Mouse (Mus musculus) layer of hippocampus, adult 9-10 months (tissue): ENCODE measurements around the gene Rtraf.

Experiments
- DNase-seq: peaks from one replicate; pipeline ENCODE4 v3.0.0; 2022; ENCODE audit warnings: low spot score

Gene Rtraf

DNA sequence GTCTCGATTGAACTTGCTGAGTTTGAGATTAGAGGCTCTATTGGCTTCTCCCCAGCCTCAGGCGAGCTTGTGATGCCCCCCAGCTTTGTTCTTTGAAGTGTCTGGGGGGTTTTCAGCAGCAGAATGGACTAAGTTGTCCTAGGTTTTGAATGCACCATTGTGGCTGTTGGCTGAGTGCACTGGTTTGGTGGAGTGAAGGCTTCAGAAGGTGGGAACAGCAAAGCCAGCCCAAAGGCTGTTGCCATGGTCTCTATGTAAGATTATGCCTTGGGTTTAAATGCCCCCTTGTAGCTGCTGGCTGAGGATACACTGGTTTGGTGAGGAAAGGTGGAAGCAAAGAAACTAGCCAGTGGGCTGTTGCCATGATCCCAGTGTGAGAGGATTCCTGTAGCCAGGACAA lies 23.1 kb downstream of the Rtraf start:
- no peak for DNase-seq

GRCm38 (mm10) chr14:19796541-19797304 lies 26.9 kb downstream of the Rtraf start:
- DNase-seq, result no peak

GRCm38 (mm10) chr14:19794881-19795280 lies 28.7 kb downstream of the Rtraf start:
- no peak for DNase-seq

- no peak for DNase-seq
These were observed 35.2 kb downstream of the Rtraf start for GRCm38 (mm10) chr14:19788443-19788842.

GRCm38 (mm10) chr14:19785797-19786588 lies 37.6 kb downstream of the Rtraf start:
- no peak for DNase-seq

GRCm38 (mm10) chr14:19777945-19778344 lies 45.7 kb downstream of the Rtraf start:
- no peak for DNase-seq

DNA sequence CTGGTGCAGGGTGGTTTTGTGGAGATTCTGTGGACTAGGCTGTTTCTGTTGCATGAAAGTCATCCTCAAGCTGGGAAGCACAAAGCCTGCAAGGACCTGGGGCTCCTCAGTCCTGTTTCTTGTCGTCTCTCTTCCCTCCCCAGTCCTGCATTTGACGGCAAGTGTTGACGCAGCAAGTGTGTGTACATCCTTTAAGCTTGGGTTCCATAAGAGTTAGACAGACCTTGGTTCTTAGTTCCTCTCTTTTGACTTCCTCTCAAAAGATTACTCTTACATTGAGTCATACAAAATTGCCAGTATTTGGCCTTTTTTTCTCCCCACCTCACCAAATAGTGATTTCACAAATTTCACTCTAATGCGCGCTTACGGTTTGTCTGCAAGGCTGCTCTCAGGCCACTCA lies 46.3 kb downstream of the Rtraf start:
- no peak for DNase-seq

DNA sequence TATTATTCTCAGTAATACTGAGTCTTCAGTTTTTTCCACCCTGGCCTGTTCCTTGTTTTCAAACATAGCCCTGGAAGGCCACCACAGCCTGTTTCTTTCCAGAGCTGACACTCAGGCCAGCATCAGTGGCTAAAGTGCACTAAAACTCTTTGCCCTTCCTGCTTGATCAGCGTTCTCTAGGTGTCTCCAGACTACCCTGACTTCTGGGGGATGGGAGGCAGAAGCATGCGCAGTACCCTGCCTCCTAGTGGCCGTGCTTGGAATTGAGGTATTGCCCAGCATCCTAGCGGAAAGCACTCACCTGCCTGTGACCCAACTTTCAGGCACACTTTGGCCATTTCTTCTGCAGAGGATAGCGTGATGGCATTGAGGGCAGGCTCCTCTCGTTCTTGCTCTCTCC lies 46.7 kb downstream of the Rtraf start:
- no peak for DNase-seq

DNA sequence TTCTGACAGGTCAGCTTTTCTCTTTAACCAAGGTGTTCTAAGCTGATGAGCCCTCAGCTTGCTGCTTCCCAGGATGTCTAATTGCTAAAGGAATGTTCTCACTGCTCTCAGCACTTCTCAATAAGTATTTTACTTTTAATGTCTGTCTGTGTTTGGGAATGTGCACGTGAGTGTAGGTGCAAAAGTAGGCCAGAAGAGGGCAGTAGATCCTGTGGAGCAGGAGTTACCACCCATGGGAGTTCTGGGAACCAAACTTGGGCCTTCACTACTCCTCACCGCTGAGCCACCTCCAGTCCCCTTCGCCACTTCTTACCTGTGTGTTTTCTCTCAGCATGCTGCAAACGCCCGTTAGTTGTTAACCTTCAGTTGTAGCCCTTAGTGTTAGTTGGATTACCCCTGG lies 47.4 kb downstream of the Rtraf start:
- DNase-seq, result no peak

- DNase-seq, result no peak
These were observed 48.1 kb downstream of the Rtraf start for GRCm38 (mm10) chr14:19775491-19775890.

DNA sequence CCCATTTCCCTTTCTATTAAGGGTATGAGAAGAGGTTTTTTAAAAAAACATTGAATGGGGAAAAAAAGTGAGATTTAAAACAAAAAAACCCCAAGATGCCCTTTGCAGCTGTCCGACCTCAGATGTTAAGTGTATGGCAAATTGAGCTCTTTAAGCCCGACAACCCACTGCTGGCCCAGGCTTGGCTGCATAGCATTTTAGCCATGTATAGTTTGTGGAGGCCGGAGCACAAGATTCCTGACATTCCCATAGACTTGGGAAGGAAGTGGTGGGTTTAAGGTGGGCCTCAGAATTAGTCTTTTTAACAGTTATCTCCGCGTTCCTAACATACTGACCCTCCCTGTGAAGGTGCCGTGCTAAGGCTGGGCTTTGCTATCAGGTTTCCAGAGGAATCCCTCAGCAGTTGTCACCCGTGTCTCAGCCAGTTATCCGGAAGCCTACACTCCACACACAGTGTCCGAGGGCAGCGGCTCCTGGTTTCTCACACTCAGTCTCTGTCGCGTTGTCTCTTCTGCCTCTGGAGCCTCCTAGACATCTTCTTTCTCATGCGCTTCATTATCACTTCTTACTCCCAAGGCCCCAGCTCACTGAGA lies 49.5 kb downstream of the Rtraf start:
- no peak for DNase-seq

GRCm38 (mm10) chr14:19771173-19771572 lies 52.5 kb downstream of the Rtraf start:
- no peak for DNase-seq

- no peak for DNase-seq
These were observed 54.0 kb downstream of the Rtraf start for GRCm38 (mm10) chr14:19769441-19770200.

- DNase-seq, result no peak
These were observed 55.0 kb downstream of the Rtraf start for GRCm38 (mm10) chr14:19768648-19769047.

GRCm38 (mm10) chr14:19766380-19766649 lies 57.3 kb downstream of the Rtraf start:
- DNase-seq, result no peak

- no peak for DNase-seq
These were observed 57.9 kb downstream of the Rtraf start for GRCm38 (mm10) chr14:19765539-19766379.

DNA sequence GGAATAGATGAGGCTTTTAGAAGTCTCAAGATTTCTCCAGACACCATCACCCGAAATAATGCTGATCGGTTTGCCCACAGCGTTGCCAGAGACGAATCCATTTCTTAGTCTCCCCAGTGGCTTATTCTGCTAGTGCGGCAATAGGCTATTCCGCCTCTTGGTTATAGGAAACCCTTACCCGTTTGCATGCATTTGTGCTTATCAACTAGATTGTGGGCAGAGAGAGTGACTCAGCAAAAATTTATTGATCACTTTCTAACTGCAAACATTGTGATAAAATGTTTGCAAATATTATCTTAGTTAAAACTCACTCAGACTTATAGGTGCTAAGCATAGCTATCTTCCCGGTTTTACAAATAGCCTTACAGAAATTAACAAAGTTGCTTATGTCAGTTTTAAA lies 59.3 kb downstream of the Rtraf start:
- DNase-seq, result no peak

- DNase-seq, result no peak
These were observed 60.1 kb downstream of the Rtraf start for GRCm38 (mm10) chr14:19763527-19763926.

DNA sequence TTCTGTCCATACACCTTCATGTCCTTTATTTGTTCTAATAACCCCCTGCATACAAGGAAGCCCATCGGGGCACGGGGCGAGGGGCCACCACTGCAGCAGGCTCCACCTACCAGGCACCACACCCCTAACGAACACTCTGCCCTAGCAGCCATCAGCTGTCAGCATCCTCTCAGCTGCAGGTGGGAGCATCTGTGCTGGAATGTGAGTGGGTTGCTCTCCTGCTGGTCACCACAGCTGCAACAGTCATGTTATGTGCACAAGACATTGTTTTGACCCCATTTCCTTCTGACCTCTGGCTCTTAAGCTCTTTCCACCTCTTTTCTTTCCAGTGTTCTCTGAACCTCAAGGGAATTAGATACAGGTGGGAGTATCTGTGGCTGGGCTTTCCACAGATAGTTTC lies 61.6 kb downstream of the Rtraf start:
- DNase-seq, result no peak
